Mouse (Mus musculus) E14TG2a.4 (cell line): ENCODE results near the gene Efna4.

Experiments used
- CTCF ChIP-seq: conservative IDR thresholded peaks from 2 replicates; pipeline ENCODE4 v1.5.1; 2014; ENCODE audit warnings: low read length
- NANOG ChIP-seq: IDR thresholded peaks from 2 replicates; pipeline ENCODE4 v1.6.1; 2014; ENCODE audit warnings: borderline replicate concordance, low read length, mixed read lengths
- POU5F1 ChIP-seq: IDR thresholded peaks from 2 replicates; pipeline ENCODE4 v1.6.1; 2014; ENCODE audit warnings: low read length, borderline replicate concordance

DNA sequence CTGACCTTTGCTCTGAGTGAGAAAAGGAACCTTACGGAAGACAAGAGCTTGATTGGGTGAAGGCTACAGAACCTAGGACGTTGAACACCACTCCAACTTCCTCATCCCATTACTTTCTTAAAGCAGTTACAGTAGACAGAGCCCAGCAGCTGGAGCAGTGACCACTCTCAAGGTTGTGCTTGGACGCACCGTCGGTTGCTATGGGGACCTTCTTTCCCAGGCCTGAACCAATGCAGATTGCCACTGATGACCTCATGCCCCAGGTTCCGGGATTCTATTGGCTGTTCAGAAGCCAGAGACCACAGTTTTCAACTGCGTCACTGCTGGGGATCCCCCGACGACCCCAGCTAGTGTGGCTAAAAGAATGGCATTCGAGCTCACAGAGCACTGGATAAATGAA lies 6.9 kb downstream of the Efna4 start:
- no peak for TF ChIP-seq CTCF
- no peak for TF ChIP-seq POU5F1
- no peak for TF ChIP-seq NANOG
